Mouse (Mus musculus): ENCODE measurements at regions not wholly inside any gene's neighbourhood (a gene's known extent, or its start where the extent isn't known, plus 50 kb on each side); places are given as distances from the start of the nearest gene placed in this dataset.

- 0 out of 2 replicates have a peak, but pooled peaks have one; percentile 24 for TF ChIP-seq MYC (IDR thresholded peaks at IDR 0.05; ENCODE audit: low read depth, low read length)
- no peak for TF ChIP-seq CTCF (conservative IDR thresholded peaks at IDR 0.05 in 1 of 2, IDR thresholded peaks at IDR 0.05 in 1 of 2; ENCODE audit: low read depth in 2 of 2, low read length in 2 of 2)
- TF ChIP-seq CHD1 (IDR thresholded peaks at IDR 0.05; ENCODE audit: low read depth, low read length) = no peak
- no peak for TF ChIP-seq SMC3 (IDR thresholded peaks at IDR 0.05; ENCODE audit: low read depth, low read length)
- no peak for TF ChIP-seq CHD2 (IDR thresholded peaks at IDR 0.05; ENCODE audit: low read length)
- TF ChIP-seq UBTF (IDR thresholded peaks at IDR 0.05; ENCODE audit: low read depth, low read length) = no peak
- TF ChIP-seq ZKSCAN1 (IDR thresholded peaks at IDR 0.05; ENCODE audit: borderline replicate concordance, low read depth, low read length) = no peak
- TF ChIP-seq ZC3H11A (IDR thresholded peaks at IDR 0.05; ENCODE audit: low read depth, low read length) = no peak
- TF ChIP-seq POLR2A (IDR thresholded peaks at IDR 0.05; ENCODE audit: low read depth, low read length) = no peak
- no peak; the same call in 1 of the 2 replicates for TF ChIP-seq TCF12 (IDR thresholded peaks at IDR 0.05; ENCODE audit: low read depth, low read length)
Observed at GRCm38 (mm10) chr1:91685031-91685430, 116.2 kb upstream of the Twist2 start.

Measured in CH12.LX (cell line).